Mouse (Mus musculus) CH12.LX (cell line): ENCODE measurements at regions not wholly inside any gene's neighbourhood (a gene's known extent, or its start where the extent isn't known, plus 50 kb on each side); places are given as distances from the start of the nearest gene placed in this dataset.

Experiments
- DNase-seq: peaks from one replicate; pipeline ENCODE4 v3.0.0-alpha.2; 2013; ENCODE audit errors: extremely low read depth
- H3K27ac ChIP-seq: 2 replicates; pipeline ENCODE4 v1.5.1; 2012; ENCODE audit warnings: low read depth, mild to moderate bottlenecking, control low read depth, moderate library complexity; ENCODE audit not compliant: insufficient read depth
- H3K27me3 ChIP-seq: replicated peaks from 2 replicates; pipeline ENCODE3; 2012; ENCODE audit warnings: inconsistent platforms
- H3K36me3 ChIP-seq, 2 experiments: replicated peaks in 1 of 2; 2 replicates each; pipeline versions ENCODE3 to v1.6.1; 2012; ENCODE audit warnings: inconsistent platforms in 1 of 2, low read length in 1 of 2, mild to moderate bottlenecking in 1 of 2, mixed read lengths in 1 of 2, moderate library complexity in 1 of 2; ENCODE audit not compliant: control insufficient read depth in 1 of 2, insufficient read depth in 1 of 2
- H3K4me1 ChIP-seq, 2 experiments: 2 replicates each; pipeline ENCODE4 v1.6.1; 2012; ENCODE audit warnings: inconsistent platforms in 1 of 2, moderate library complexity in 1 of 2; ENCODE audit not compliant: insufficient read depth in 2 of 2, control insufficient read depth in 1 of 2
- H3K4me2 ChIP-seq: 2 replicates; pipeline ENCODE4 v1.6.1; 2012; ENCODE audit warnings: low read depth, mild to moderate bottlenecking, control low read depth; ENCODE audit not compliant: poor library complexity, insufficient read depth, severe bottlenecking
- H3K4me3 ChIP-seq, 3 experiments: fragments of 150-350 bp in 1 of 3; sonication (generic) in 1 of 3; replicated peaks in 1 of 3; 2 replicates each; pipeline versions ENCODE3 to v1.5.1; 2011 to 2012; ENCODE audit warnings: low read depth in 2 of 3, low read length in 2 of 3, mild to moderate bottlenecking in 2 of 3, moderate library complexity in 2 of 3, control low read depth in 1 of 3, improper control_type of control experiment in 1 of 3, inconsistent platforms in 1 of 3, mixed read lengths in 1 of 3; ENCODE audit not compliant: poor library complexity in 1 of 3
- H3K79me2 ChIP-seq: replicated peaks from 2 replicates; pipeline ENCODE4 v1.6.1; 2012; ENCODE audit warnings: mild to moderate bottlenecking, moderate library complexity; ENCODE audit not compliant: control insufficient read depth, poor library complexity, insufficient read depth, severe bottlenecking; ENCODE audit errors: extremely low read depth
- H3K9ac ChIP-seq: 2 replicates; pipeline ENCODE4 v1.6.1; 2012; ENCODE audit warnings: low read depth, mild to moderate bottlenecking, control low read depth, moderate library complexity; ENCODE audit not compliant: insufficient read depth
- H3K9me3 ChIP-seq: replicated peaks from 2 replicates; pipeline ENCODE3; 2012; ENCODE audit warnings: low read length, inconsistent platforms, mixed read lengths
- BHLHE40 ChIP-seq: IDR thresholded peaks from 2 replicates; pipeline ENCODE4 v1.6.1; 2011; ENCODE audit warnings: mild to moderate bottlenecking, low read depth, low read length, improper control_type of control experiment
- CHD1 ChIP-seq: IDR thresholded peaks from 2 replicates; pipeline ENCODE4 v1.6.1; 2012; ENCODE audit warnings: low read depth, low read length, improper control_type of control experiment, inconsistent platforms
- CHD2 ChIP-seq: IDR thresholded peaks from 2 replicates; pipeline ENCODE4 v1.6.1; 2011; ENCODE audit warnings: low read length, improper control_type of control experiment
- E2F4 ChIP-seq: IDR thresholded peaks from 2 replicates; pipeline ENCODE4 v1.6.1; 2011; ENCODE audit warnings: low read depth, low read length, improper control_type of control experiment; ENCODE audit not compliant: insufficient replicate concordance
- ELF1 ChIP-seq: IDR thresholded peaks from 2 replicates; pipeline ENCODE4 v1.6.1; 2014; ENCODE audit warnings: low read depth, mild to moderate bottlenecking, inconsistent platforms, low read length, improper control_type of control experiment
- EP300 ChIP-seq: IDR thresholded peaks from 2 replicates; pipeline ENCODE4 v1.6.1; 2011; ENCODE audit warnings: low read length, improper control_type of control experiment
- GABPA ChIP-seq: IDR thresholded peaks from 2 replicates; pipeline ENCODE4 v1.6.1; 2012; ENCODE audit warnings: low read depth, low read length, improper control_type of control experiment, inconsistent platforms; ENCODE audit not compliant: insufficient replicate concordance
- HCFC1 ChIP-seq: IDR thresholded peaks from 2 replicates; pipeline ENCODE4 v1.6.1; 2012; ENCODE audit warnings: low read depth, mild to moderate bottlenecking, inconsistent platforms, low read length, improper control_type of control experiment
- JUN ChIP-seq: IDR thresholded peaks from 2 replicates; pipeline ENCODE4 v1.6.1; 2011; ENCODE audit warnings: low read depth, mild to moderate bottlenecking, low read length, improper control_type of control experiment, moderate library complexity; ENCODE audit not compliant: insufficient read depth
- JUND ChIP-seq: conservative IDR thresholded peaks from 2 replicates; pipeline ENCODE4 v1.6.1; 2011; ENCODE audit warnings: low read depth, low read length, improper control_type of control experiment
- KAT2A ChIP-seq: IDR thresholded peaks from 2 replicates; pipeline ENCODE4 v1.6.1; 2012; ENCODE audit warnings: low read length, improper control_type of control experiment, inconsistent platforms; ENCODE audit not compliant: insufficient replicate concordance
- MAX ChIP-seq: IDR thresholded peaks from 2 replicates; pipeline ENCODE4 v1.6.1; 2011; ENCODE audit warnings: low read length, improper control_type of control experiment
- MXI1 ChIP-seq: IDR thresholded peaks from 2 replicates; pipeline ENCODE4 v1.6.1; 2011; ENCODE audit warnings: mild to moderate bottlenecking, low read depth, low read length, improper control_type of control experiment
- NELFE ChIP-seq: IDR thresholded peaks from 2 replicates; pipeline ENCODE4 v1.6.1; 2011; ENCODE audit warnings: low read depth, low read length, improper control_type of control experiment
- NRF1 ChIP-seq: IDR thresholded peaks from 2 replicates; pipeline ENCODE4 v1.6.1; 2014; ENCODE audit warnings: low read depth, mild to moderate bottlenecking, inconsistent platforms, low read length, improper control_type of control experiment, moderate library complexity
- POLR2A ChIP-seq: IDR thresholded peaks from 2 replicates; pipeline ENCODE4 v1.6.1; 2011; ENCODE audit warnings: low read depth, mild to moderate bottlenecking, improper control_type of control experiment, low read length
- POLR2AphosphoS2 ChIP-seq: IDR thresholded peaks from 2 replicates; pipeline ENCODE4 v1.6.1; 2011; ENCODE audit warnings: low read depth, low read length, improper control_type of control experiment
- RCOR1 ChIP-seq: conservative IDR thresholded peaks from 2 replicates; pipeline ENCODE4 v1.6.1; 2012; ENCODE audit warnings: low read depth, mild to moderate bottlenecking, inconsistent platforms, low read length, improper control_type of control experiment
- SIN3A ChIP-seq: IDR thresholded peaks from 2 replicates; pipeline ENCODE4 v1.6.1; 2012; ENCODE audit warnings: low read length, improper control_type of control experiment, inconsistent platforms
- TBP ChIP-seq: conservative IDR thresholded peaks from 2 replicates; pipeline ENCODE4 v1.6.1; 2011; ENCODE audit warnings: low read depth, low read length, improper control_type of control experiment
- TCF12 ChIP-seq: IDR thresholded peaks from 2 replicates; pipeline ENCODE4 v1.6.1; 2014; ENCODE audit warnings: low read depth, mild to moderate bottlenecking, inconsistent platforms, low read length, improper control_type of control experiment
- USF1 ChIP-seq: IDR thresholded peaks from 2 replicates; pipeline ENCODE4 v1.6.1; 2014; ENCODE audit warnings: low read depth, mild to moderate bottlenecking, inconsistent platforms, low read length, improper control_type of control experiment
- ZC3H11A ChIP-seq: IDR thresholded peaks from 2 replicates; pipeline ENCODE4 v1.6.1; 2012; ENCODE audit warnings: low read depth, mild to moderate bottlenecking, inconsistent platforms, low read length, improper control_type of control experiment
- ZMIZ1 ChIP-seq: IDR thresholded peaks from 2 replicates; pipeline ENCODE4 v1.6.1; 2012; ENCODE audit warnings: low read depth, mild to moderate bottlenecking, inconsistent platforms, low read length, improper control_type of control experiment
- ZNF384 ChIP-seq: IDR thresholded peaks from 2 replicates; pipeline ENCODE4 v1.6.1; 2012; ENCODE audit warnings: low read depth, low read length, improper control_type of control experiment, inconsistent platforms
- dilution Hi-C: fragments of 300-500 bp; cut with MboI; formaldehyde crosslinking; loops from 2 replicates; pipeline ENCODE4 v1.14.3; 2020; ENCODE audit warnings: low sequenced_read_pairs; ENCODE audit not compliant: extremely low pct_unique_long_range_greater_than_20kb, extremely low pct_ligation_motif_present
- in situ Hi-C: fragments of 300-500 bp; cut with MboI; formaldehyde crosslinking; loops from 3 replicates; pipeline ENCODE4 v1.14.3; 2019; ENCODE audit warnings: low sequenced_read_pairs, low pct_ligation_motif_present, low pct_unique_long_range_greater_than_20kb, mixed read lengths

- Histone ChIP-seq H3K79me2 (no peaks in the 10 kb centered on the region), H3K4me3 (no peak overlapping the region), H3K9me3 (peaks cover 98% of the 10 kb centered on the region), H3K9ac (no peak overlapping the region), H3K4me1 (no peaks in the 10 kb centered on the region), H3K27ac (no peak overlapping the region), H3K4me2 (no peak overlapping the region), H3K36me3 (no peaks in the 10 kb centered on the region), H3K27me3 (no peaks in the 10 kb centered on the region)
- DNase-seq = no peak
- dilution Hi-C loops (no loop called here), in situ Hi-C loops (no loop called here)
- TF ChIP-seq JUN (no peak), ZNF384 (no peak), TCF12 (no peak), BHLHE40 (no peak), POLR2AphosphoS2 (no peak), EP300 (no peak), CHD1 (no peak), NRF1 (no peak), E2F4 (no peak), TBP (no peak), GABPA (no peak), MXI1 (no peak), HCFC1 (no peak), NELFE (no peak), ZMIZ1 (no peak), ZC3H11A (no peak), ELF1 (no peak), CHD2 (no peak)
Measured at GRCm38 (mm10) chr4:153599794-153600370, 117.3 kb upstream of the Ajap1 start.

GRCm38 (mm10) chr4:153602496-153602895 is 119.9 kb upstream of the Ajap1 start:
- H3K4me2 ChIP-seq = no peak overlapping the region
- no peaks in the 10 kb centered on the region for H3K27me3 ChIP-seq
- no peak overlapping the region for H3K4me3 ChIP-seq
- no peak for DNase-seq
- no peaks in the 10 kb centered on the region for H3K36me3 ChIP-seq
- no peak overlapping the region for H3K27ac ChIP-seq
- no peaks in the 10 kb centered on the region for H3K79me2 ChIP-seq
- H3K4me1 ChIP-seq = no peaks in the 10 kb centered on the region
- in situ Hi-C loops = no loop called here
- no peak overlapping the region for H3K9ac ChIP-seq
- no peak for TF ChIP-seq CHD1
- no peak for TF ChIP-seq SIN3A
- TF ChIP-seq TCF12 = no peak
- no peak for TF ChIP-seq JUND
- TF ChIP-seq CHD2 = no peak
- no peak for TF ChIP-seq POLR2A
- TF ChIP-seq KAT2A = no peak
- TF ChIP-seq MAX = no peak
- TF ChIP-seq TBP = no peak
- no peak for TF ChIP-seq EP300
- no peak for TF ChIP-seq ELF1
- TF ChIP-seq JUN = no peak
- TF ChIP-seq USF1 = no peak
- no peak for TF ChIP-seq RCOR1
- peaks cover 100% of the 10 kb centered on the region for H3K9me3 ChIP-seq
- dilution Hi-C loops = no loop called here
